Mouse (Mus musculus): ENCODE measurements at regions not wholly inside any gene's neighbourhood (a gene's known extent, or its start where the extent isn't known, plus 50 kb on each side); places are given as distances from the start of the nearest gene placed in this dataset.

DNA sequence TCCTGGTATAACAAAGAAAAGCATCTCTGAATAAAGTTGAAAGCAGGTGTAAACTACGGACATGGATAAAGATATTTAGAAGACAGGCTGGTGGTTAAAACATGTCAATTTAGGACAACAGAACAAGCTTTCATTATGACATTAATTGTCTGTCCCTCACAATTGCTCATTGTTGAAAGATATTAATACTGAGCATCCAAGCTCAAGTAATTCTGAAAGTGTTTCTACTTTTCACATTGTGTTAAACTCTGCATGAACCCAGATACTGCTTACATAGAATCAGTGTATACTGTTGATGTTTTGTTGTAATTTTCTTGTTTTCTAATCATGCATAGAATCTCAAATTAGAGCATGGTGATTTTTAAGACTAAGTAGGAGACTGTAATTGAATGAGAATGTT, 614.7 kb upstream of the Lingo2 start:
- no peak for DNase-seq

GRCm38 (mm10) chr4:37560209-37560608, 608.7 kb upstream of the Lingo2 start:
- DNase-seq: peak in 1 of 2 experiments; percentile 1

- DNase-seq: peak; percentile 14 to 32
Observed at GRCm38 (mm10) chr4:37546001-37546400, 594.5 kb upstream of the Lingo2 start.

- no peak for DNase-seq
Observed at GRCm38 (mm10) chr4:37507732-37508131, 556.2 kb upstream of the Lingo2 start.

All from layer of hippocampus, postnatal 36 days (tissue).